Mouse (Mus musculus): ENCODE data around the gene Zfp708. TPM values are rescaled to one million over a fixed set of nuclear protein-coding genes. Genes with fewer than 3 reads are reported as not detected.

Gene Zfp708
- total RNA-seq, 4 experiments from 2014 or later: 2.2 to 2.7 (median 2.6) TPM

Other genes with a start within 250 kb of the Zfp708 start
- 1 to 10 TPM; 1.4 to 3.0 (median 2.3) TPM for gene Gm10767, start 193.1 kb downstream of the Zfp708 start, total RNA-seq (2022)
- gene Zfp712, start 36.8 kb downstream of the Zfp708 start, total RNA-seq (2022): 1 to 10 TPM; 4.2 to 5.4 (median 4.7) TPM
- 1 to 10 TPM; 3.1 to 4.3 (median 3.5) TPM for gene Gm28557, start 10.6 kb upstream of the Zfp708 start, total RNA-seq (2022)
- gene Rslcan18, start 18.3 kb upstream of the Zfp708 start, total RNA-seq (2022): under 1 TPM; 0.25 to 0.78 (median 0.54) TPM
- 10 to 100 TPM in 2 of 4 experiments, 1 to 10 TPM in 2; 8.4 to 13.8 (median 11.4) TPM for gene Zfp759, start 23.7 kb upstream of the Zfp708 start, total RNA-seq (2022)
- gene Rsl1, start 75.2 kb upstream of the Zfp708 start, total RNA-seq (2022): 1 to 10 TPM; 4.7 to 7.2 (median 5.8) TPM
- gene Zfp455, start 96.5 kb upstream of the Zfp708 start, total RNA-seq (2022): 1 to 10 TPM; 2.3 to 4.3 (median 3.8) TPM
- gene Zfp458, start 180.5 kb upstream of the Zfp708 start, total RNA-seq (2022): 10 to 100 TPM; 18.2 to 26.5 (median 23.8) TPM
- 1 to 10 TPM; 5.0 to 9.0 (median 6.3) TPM for gene Zfp457, start 208.5 kb upstream of the Zfp708 start, total RNA-seq (2022)
- 1 to 10 TPM; 3.2 to 4.3 (median 3.9) TPM for gene Zfp595, start 234.6 kb upstream of the Zfp708 start, total RNA-seq (2022)

All from layer of hippocampus, adult 8-10 months (tissue).